ENCODE assay signal across 8 mouse cellular contexts in the genomic region with DNA sequence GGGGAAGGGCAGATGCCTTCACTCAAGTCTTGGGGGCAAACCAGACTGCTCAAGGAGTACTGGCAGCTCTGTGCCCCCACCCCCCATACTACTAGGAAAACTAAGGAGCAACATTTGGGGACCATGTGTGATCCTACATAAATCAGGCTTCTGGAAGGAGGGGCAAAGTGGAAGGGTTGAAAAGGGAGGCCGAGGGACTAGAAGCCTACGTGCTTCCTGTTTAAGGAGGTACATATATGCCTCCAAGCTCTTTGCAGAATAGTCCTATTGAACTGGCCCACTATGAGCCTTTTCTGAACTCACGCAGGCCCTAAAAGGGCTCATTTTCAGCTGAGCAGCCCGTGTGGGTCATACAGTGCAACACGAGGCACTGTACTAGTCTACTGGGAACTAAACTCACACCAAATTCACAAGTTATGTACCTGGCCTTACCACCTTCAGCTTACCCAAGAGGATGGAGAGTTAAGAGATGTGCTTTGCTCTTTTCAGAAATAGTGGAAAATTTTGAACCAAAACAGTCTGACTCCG. TPM values are rescaled to one million over a fixed set of nuclear protein-coding genes. Genes with fewer than 3 reads are reported as not detected.
A peak's percentile ranks its signal among the peaks of the same experiment; 100 is the strongest.
DNase-seq lines count a peak whose midpoint lies in the region; ATAC-seq and TF ChIP-seq lines count a peak whose summit lies in the region.

No protein-coding gene starts in this region.

- peaks cover 40% of the 10 kb centered on the region for H3K4me1 ChIP-seq in spleen, adult 2 months (ENCODE audit: control insufficient read depth, insufficient read depth, insufficient read length)
- H3K4me1 ChIP-seq in liver, embryonic 13.5 days (replicated peaks), result peaks cover 91% of the 10 kb centered on the region

- ATAC-seq in liver, embryonic 13.5 days (ENCODE audit: low read depth), result no peak

- peak overlapping the region; percentile 19; the same call in 1 of the 2 replicates for H3K9ac ChIP-seq in liver, embryonic 13.5 days

- no peaks in the 10 kb centered on the region for H3K27me3 ChIP-seq in spleen, adult 2 months (ENCODE audit: control insufficient read depth, insufficient read depth, low read length)
- no peaks in the 10 kb centered on the region for H3K27me3 ChIP-seq in liver, embryonic 13.5 days

- WGBS in spleen, adult 2 months, result 9% methylated on average over 6 of the region's 6 CpGs
- 40% methylated on average over 6 of the region's 6 CpGs for whole genome bisulfite sequencing in liver, embryonic 13.5 days (ENCODE audit: insufficient replicate concordance)

- TF ChIP-seq CTCF in spleen, adult 2 months (IDR thresholded peaks at IDR 0.05; ENCODE audit: extremely low read depth, insufficient read depth, insufficient read length, insufficient replicate concordance), result no peak

- H3K4me3 ChIP-seq in spleen, adult 2 months (ENCODE audit: extremely low read depth, insufficient read depth, insufficient read length), result peak overlapping the region; percentile 70; the same call in 1 of the 2 replicates
- H3K4me3 ChIP-seq in liver, embryonic 13.5 days (replicated peaks), result no peak overlapping the region

- peaks cover 1% of the 10 kb centered on the region; the same call in 1 of the 2 replicates for H3K36me3 ChIP-seq in spleen, adult 2 months (ENCODE audit: control insufficient read depth, insufficient read depth, low read length)
- 0 out of 2 replicates have a peak, but pooled peaks cover 5% of the 10 kb centered on the region for H3K36me3 ChIP-seq in liver, embryonic 13.5 days

- DNase-seq in cerebellum, adult 11 months, result peak; percentile 19
- DNase-seq in cerebellum, postnatal 25 days, result no peak
- no peak for DNase-seq in spleen, adult 2 months (ENCODE audit: low read depth in 1 of 2, low spot score in 2 of 2)
- DNase-seq in spleen, adult 12 weeks (ENCODE audit: low spot score), result no peak
- no peak for DNase-seq in liver, embryonic 13.5 days
- DNase-seq in thymus, postnatal 25 days, result peak; percentile 59
- no peak for DNase-seq in spleen, postnatal 14 days (ENCODE audit: low spot score in 2 of 2)
- DNase-seq in layer of hippocampus, postnatal 36 days, result no peak

- no peaks in the 10 kb centered on the region for H3K9me3 ChIP-seq in liver, embryonic 13.5 days (replicated peaks)

- peak overlapping the region; percentile 99 for H3K4me2 ChIP-seq in liver, embryonic 13.5 days

- TF ChIP-seq POLR2A in spleen, adult 2 months (IDR thresholded peaks at IDR 0.05; ENCODE audit: low read depth, low read length), result no peak

- peak overlapping the region; percentile 99 for H3K27ac ChIP-seq in spleen, adult 2 months (ENCODE audit: insufficient read depth, low read length)
- H3K27ac ChIP-seq in liver, embryonic 13.5 days, result peak overlapping the region; percentile 97

RNA-seq across cellular contexts. Expression of a gene that starts 1.2 kb away (rescaled TPM):
- 119 and 142 TPM in 2 replicates for polyA plus RNA-seq in spleen, adult 2 months (2012; rRNA removed)
- 5.5 and 7.5 TPM in 2 replicates for polyA plus RNA-seq in liver, embryonic 13.5 days (2015; fragmentation: Nextera tagmentation; extraction: Ambion mirVana)
- 100 to 1,000 TPM; 191 to 207 TPM for total RNA-seq in layer of hippocampus, postnatal 36 days (2021)

RNA-seq across cellular contexts. Expression of a gene that starts 59.2 kb away (rescaled TPM):
- polyA plus RNA-seq in spleen, adult 2 months (2012; rRNA removed), result 4.3 and 5.0 TPM in 2 replicates
- 6.6 and 7.4 TPM in 2 replicates for polyA plus RNA-seq in liver, embryonic 13.5 days (2015; fragmentation: Nextera tagmentation; extraction: Ambion mirVana)
- under 1 TPM; 0.37 to 0.53 TPM for total RNA-seq in layer of hippocampus, postnatal 36 days (2021)

Comparison
In these comparisons a context has a peak if more than half of its experiments do, and no peak if none do; other contexts are left out.
1. DNase-seq: peak in cerebellum, adult 11 months (single experiment) and thymus, postnatal 25 days (single experiment); none in cerebellum, postnatal 25 days (0 of 2), spleen, adult 2 months (0 of 2), spleen, adult 12 weeks (single experiment), liver, embryonic 13.5 days (single experiment), spleen, postnatal 14 days (0 of 2) and layer of hippocampus, postnatal 36 days (0 of 2).
2. RNA of a gene that starts 1.2 kb away (polyA plus RNA-seq): 119 to 142 TPM in spleen, adult 2 months; 5.5 to 7.5 TPM in liver, embryonic 13.5 days; every median in the first group is over 10 times any median in the second.